Mouse (Mus musculus) heart, embryonic 16.5 days (tissue): ENCODE data around the gene Prss40. TPM values are rescaled to one million over a fixed set of nuclear protein-coding genes. Genes with fewer than 3 reads are reported as not detected.

ENCODE experiments used
- ATAC-seq: fragments of 200-750 bp; cut with Nextera tagmentation; replicated peaks from 2 replicates; pipeline ENCODE4 v1.8.0; 2017; ENCODE audit warnings: moderate number of reproducible peaks; ENCODE audit not compliant: insufficient read depth, low FRiP score; ENCODE audit errors: extremely low read depth
- H3K27ac ChIP-seq: fragments of 300-500 bp; sonication (generic); 2 replicates; pipeline ENCODE4 v1.5.1; 2014; ENCODE audit warnings: mild to moderate bottlenecking, low read length, control low read depth, moderate library complexity
- H3K27me3 ChIP-seq: fragments of 300-500 bp; sonication (generic); 2 replicates; pipeline ENCODE4 v1.6.1; 2014; ENCODE audit warnings: low read length, mixed read lengths; ENCODE audit not compliant: control insufficient read depth, insufficient read depth
- H3K36me3 ChIP-seq: fragments of 300-500 bp; sonication (generic); 2 replicates; pipeline ENCODE4 v1.6.1; 2014; ENCODE audit not compliant: control insufficient read depth, insufficient read depth
- H3K4me1 ChIP-seq: fragments of 300-500 bp; sonication (generic); 2 replicates; pipeline ENCODE4 v1.6.1; 2014; ENCODE audit warnings: low read length, mixed read lengths; ENCODE audit not compliant: control insufficient read depth, insufficient read depth
- H3K4me2 ChIP-seq: fragments of 300-500 bp; sonication (generic); 2 replicates; pipeline ENCODE4 v1.6.1; 2014; ENCODE audit warnings: low read depth, mild to moderate bottlenecking, control low read depth, low read length
- H3K4me3 ChIP-seq: fragments of 300-500 bp; sonication (generic); 2 replicates; pipeline ENCODE4 v1.5.1; 2014; ENCODE audit warnings: mild to moderate bottlenecking, control low read depth, low read length
- H3K9ac ChIP-seq: fragments of 300-500 bp; sonication (generic); 2 replicates; pipeline ENCODE4 v1.6.1; 2014; ENCODE audit warnings: low read length, control low read depth
- H3K9me3 ChIP-seq: fragments of 300-500 bp; sonication (generic); replicated peaks from 2 replicates; pipeline ENCODE4 v1.6.1; 2016; ENCODE audit warnings: low read length; ENCODE audit not compliant: control insufficient read depth
- WGBS: fragments of 180-500 bp; shearing (Covaris S2); extraction: QIAGEN DNeasy Blood & Tissue Kit; methylation state at CpG from one replicate; pipeline ENCODE4 v1.1.7; 2014; 5-methylcytosine and 5-hydroxymethylcytosine counted together
- polyA plus RNA-seq: library from polyadenylated mRNA; unstranded; fragments of >200 nt; fragmentation: Nextera tagmentation; extraction: Ambion mirVana; gene quantifications from 2 replicates; pipeline ENCODE4 v1.2.1, GENCODE M21; 2015

Gene Prss40
- polyA plus RNA-seq, 1 experiment from 2014 or later = not detected

- no peaks in the 10 kb centered on the region for H3K9me3 ChIP-seq
- H3K9ac ChIP-seq = no peak overlapping the region
- no peaks in the 10 kb centered on the region for H3K27me3 ChIP-seq
- no peaks in the 10 kb centered on the region for H3K4me1 ChIP-seq
- no peaks in the 10 kb centered on the region for H3K36me3 ChIP-seq
- ATAC-seq = no peak
- WGBS = 55% methylated on average over 3 of the region's 3 CpGs
- H3K4me2 ChIP-seq = no peak overlapping the region
- H3K4me3 ChIP-seq = no peak overlapping the region
- H3K27ac ChIP-seq = no peak overlapping the region
Measured at GRCm38 (mm10) chr1:34502991-34503390, 57.8 kb downstream of the Prss40 start.

Other genes with a start within 250 kb of the Prss40 start
- gene Ccdc115, start 121.3 kb downstream of the Prss40 start, polyA plus RNA-seq = 45.3 and 47.0 TPM in 2 replicates
- 60.3 and 64.9 TPM in 2 replicates for gene Imp4, start 121.1 kb downstream of the Prss40 start, polyA plus RNA-seq
- gene Ptpn18, start 101.2 kb downstream of the Prss40 start, polyA plus RNA-seq = 18.1 and 25.8 TPM in 2 replicates
- not detected in 2 replicates for gene Prss39, start 62.5 kb downstream of the Prss40 start, polyA plus RNA-seq
- gene Cfc1, start 25.3 kb downstream of the Prss40 start, polyA plus RNA-seq = not detected in 2 replicates
- 0.04 and 0.07 TPM in 2 replicates for gene Amer3, start 18.7 kb upstream of the Prss40 start, polyA plus RNA-seq